Mouse (Mus musculus) T-cell, adult 2 months (primary cell): ENCODE results near the gene Pecr.
"Not testable (repeated sequence)": the region's sequence is repeated elsewhere in the genome, so short reads cannot be mapped to it uniquely, and the experiment has no call there.

Experiments
- DNase-seq: peaks from one replicate; pipeline ENCODE4 v3.0.0; 2022; ENCODE audit warnings: low spot score

Gene Pecr

GRCm38 (mm10) chr1:72287893-72288292 lies 3.8 kb upstream of the Pecr start:
- no peak for DNase-seq

- DNase-seq, result no peak
These were observed 2.8 kb upstream of the Pecr start for GRCm38 (mm10) chr1:72286904-72287303.

DNA sequence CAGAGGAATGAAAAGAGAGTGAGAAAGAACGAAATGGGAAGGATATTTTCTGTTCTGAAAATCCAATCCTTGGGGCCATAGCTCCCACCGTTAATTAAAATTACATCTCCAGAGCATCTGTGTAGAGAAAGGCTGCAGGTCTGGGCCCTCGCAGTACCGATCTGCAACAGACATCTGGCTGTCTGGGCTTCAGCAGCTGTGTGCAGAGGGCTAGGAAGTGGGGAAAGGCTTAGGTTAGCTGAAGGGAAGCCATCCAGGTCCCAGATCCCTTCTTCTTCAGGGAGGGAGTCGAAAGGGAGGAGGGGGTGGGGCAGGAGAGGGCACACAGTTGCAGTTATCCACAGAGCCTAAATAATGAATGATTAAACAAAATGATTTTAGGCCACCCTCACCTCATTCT lies 425 bp upstream of the Pecr start:
- DNase-seq, result no peak

DNA sequence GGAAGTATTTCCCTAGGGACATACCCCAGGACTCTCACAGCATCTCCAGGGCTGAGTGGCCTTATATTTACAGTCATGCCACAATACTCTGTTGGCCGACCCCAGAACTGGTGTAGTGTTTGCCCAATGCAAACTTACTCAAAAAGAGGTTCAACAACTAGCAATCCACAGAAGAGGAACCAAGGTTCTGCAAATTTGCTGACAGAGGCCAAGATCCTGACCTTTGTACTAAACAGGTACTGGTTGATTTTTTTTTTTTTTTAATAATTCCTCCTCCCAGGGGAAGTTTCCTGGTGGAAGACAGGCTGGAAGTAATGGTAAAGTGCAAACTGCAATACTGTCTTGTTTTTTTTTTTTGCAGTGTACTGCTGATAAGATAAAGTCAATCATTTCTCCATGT lies 1.5 kb downstream of the Pecr start:
- DNase-seq, result no peak

- DNase-seq, result no peak
These were observed 6.0 kb downstream of the Pecr start for GRCm38 (mm10) chr1:72278085-72278484.

DNA sequence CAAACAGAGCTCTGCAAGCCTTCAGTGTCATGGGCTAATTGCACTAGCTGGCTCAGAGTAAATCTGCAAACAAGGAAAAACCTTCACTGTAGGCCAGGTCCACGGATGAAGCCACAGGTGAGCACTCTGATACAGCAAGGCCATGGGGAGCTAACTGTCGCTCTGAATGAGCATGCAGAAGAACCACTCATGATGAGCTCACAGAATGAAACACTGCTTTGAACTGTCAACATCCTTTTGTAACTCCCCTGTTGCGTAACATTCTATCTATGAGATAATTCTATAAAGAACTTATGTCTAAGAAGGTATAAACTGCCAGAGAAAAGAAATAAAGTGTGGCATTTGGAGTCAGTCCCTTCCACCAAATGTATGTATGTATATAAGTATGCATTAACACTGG lies 21.0 kb downstream of the Pecr start:
- no peak for DNase-seq

DNA sequence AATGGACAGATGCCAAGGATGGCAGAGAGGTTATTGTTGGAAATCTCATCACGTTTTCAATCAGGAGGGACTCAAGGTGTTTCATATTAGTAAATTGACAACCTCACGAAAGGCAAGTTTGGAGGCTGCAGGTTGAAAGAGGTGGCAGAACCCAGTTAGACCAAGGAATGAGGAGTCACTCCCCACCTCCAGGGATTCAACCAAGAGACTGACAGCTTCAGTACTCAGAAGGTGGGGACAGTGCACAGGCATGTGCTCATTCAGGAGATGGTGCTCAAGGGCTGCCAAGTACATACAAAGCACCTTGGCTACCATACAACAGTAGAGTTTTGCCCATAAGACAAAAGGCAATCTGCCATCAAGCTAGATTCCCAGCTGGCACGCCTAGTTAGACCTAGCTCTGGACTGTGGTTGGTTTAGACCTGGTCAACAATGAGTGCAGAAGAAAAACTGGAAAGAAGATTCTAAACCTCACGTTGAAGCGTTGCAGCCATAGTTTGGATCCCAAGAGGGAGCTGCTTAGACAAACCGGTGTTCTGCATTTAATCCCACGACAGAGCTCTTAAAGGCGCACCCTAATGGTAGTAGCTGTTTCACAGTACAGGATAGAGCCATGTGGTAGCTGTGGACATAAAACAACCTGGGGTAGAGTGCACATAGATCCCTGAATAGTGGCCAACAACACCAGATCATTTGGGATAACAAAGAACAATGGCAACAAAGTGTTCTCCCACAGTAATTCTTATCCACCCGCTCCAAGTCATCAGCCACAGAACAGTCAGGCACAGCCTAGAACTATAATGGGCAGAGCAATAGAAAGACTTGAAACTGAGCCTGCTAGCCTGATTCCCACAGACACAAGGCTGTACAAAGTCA lies 27.5 kb downstream of the Pecr start:
- DNase-seq, result no peak

DNA sequence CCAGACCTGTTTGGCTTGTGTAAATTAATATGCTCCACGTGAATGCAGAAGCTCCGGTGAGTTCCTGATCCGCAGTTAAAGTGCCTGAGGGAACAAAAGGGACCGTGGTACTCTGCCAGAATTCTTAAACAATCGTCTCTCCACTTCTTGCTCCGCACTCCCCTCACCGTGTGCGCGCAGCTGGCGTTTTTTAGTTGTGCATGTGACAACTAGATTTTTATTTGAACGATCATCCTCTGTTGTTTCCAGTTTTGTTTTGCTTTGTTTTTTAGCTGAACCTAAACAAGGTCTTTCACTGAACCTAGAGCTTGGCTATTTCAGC lies 28.3 kb downstream of the Pecr start:
- DNase-seq, result no peak

DNA sequence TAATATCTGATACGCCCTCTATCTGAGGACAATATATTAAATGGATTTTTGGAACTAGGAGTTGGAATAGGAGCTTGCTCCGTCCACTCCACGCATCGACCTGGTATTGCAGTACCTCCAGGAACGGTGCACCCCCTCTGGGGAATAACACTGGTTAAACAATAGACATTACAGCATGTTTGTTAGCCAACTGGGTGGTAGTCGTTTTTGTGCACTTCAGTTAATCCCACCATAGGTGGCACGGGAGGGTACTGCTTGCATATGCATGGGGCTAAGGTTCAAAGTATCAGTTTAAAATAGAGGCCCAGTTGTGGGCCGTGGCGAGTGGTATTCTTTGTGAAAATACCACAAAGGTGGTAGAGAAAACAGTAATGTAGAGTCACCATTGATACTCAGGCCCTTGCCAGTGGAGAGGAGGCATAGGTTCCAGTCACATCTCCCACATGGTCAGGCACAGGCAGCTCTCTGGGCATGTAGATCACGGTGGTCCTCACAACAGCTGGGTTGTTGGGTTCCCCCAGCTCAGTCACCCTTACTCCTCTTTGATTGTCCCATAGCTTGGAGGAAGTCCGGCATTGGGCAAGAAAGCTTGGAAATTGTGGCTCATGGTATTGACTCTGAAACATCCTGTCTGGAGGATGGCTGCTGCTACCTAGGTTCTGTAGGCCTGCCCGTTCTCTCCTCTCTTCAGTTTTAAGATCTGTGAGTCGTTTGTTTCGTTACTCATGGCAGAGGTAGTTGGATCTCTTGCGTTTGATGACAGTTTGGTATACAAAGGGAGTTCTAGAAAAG lies 28.9 kb downstream of the Pecr start:
- DNase-seq, result peak; percentile 59

GRCm38 (mm10) chr1:72254545-72255061 lies 29.5 kb downstream of the Pecr start:
- DNase-seq, result peak; percentile 74

GRCm38 (mm10) chr1:72253881-72254491 lies 30.1 kb downstream of the Pecr start:
- DNase-seq, result no peak

DNA sequence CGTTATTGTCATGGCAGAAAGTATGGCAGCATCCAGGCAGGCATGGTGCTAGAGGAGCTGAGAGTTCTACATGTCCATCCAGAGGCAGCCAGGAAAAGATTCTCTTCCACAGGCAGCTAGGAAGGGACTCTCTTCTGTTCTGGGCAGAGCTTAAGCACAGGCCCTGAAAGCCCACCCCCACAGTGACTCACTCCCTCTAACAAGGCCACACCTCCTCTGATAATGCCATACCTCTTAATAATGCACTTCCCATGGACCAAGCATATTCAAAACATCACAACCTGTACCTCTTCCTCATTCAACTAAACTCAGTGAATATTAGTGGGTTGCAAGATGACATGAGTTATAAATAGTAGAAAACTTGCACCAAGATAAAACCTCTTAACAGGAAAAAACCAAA lies 32.3 kb downstream of the Pecr start:
- DNase-seq, result no peak

GRCm38 (mm10) chr1:72248226-72248737 lies 35.8 kb downstream of the Pecr start:
- not testable (repeated sequence) for DNase-seq

- DNase-seq, result no peak
These were observed 39.6 kb downstream of the Pecr start for GRCm38 (mm10) chr1:72244317-72245036.

DNA sequence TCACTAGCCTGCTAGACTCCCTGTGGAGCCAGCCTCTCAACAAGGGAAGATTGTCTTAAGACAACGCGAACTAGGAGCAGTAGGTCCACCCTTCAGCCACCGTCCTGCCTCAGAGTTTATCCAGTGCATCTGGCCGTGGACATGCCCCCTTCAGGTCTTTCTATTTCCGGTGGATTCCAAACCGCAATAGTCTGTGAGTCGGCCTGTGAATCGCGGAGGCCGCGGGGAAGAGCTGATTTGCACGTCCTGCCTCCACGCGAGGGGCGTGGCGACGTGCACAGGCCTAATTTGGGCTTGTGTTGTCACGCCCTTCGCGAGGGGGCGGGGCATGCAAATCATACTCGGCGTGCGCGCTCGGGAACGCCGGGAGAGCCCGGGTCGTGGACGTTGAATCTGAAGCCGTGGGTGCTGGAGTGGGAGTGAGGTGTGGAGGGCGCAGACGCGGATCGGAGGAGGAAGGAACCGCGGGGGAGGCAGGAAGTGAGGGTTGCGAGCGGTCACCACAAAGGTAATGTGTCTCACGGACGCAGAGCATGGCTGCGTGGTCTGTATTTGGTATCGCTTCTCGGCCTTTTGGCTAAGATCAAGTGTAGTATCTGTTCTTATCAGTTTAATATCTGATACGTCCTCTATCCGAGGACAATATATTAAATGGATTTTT lies 40.3 kb downstream of the Pecr start:
- DNase-seq, result peak; percentile 93

GRCm38 (mm10) chr1:72242581-72243143 lies 41.5 kb downstream of the Pecr start:
- no peak for DNase-seq

- DNase-seq, result not testable (repeated sequence)
These were observed 45.0 kb downstream of the Pecr start for GRCm38 (mm10) chr1:72239113-72239512.

- DNase-seq, result no peak
These were observed 46.0 kb downstream of the Pecr start for GRCm38 (mm10) chr1:72238016-72238580.

DNA sequence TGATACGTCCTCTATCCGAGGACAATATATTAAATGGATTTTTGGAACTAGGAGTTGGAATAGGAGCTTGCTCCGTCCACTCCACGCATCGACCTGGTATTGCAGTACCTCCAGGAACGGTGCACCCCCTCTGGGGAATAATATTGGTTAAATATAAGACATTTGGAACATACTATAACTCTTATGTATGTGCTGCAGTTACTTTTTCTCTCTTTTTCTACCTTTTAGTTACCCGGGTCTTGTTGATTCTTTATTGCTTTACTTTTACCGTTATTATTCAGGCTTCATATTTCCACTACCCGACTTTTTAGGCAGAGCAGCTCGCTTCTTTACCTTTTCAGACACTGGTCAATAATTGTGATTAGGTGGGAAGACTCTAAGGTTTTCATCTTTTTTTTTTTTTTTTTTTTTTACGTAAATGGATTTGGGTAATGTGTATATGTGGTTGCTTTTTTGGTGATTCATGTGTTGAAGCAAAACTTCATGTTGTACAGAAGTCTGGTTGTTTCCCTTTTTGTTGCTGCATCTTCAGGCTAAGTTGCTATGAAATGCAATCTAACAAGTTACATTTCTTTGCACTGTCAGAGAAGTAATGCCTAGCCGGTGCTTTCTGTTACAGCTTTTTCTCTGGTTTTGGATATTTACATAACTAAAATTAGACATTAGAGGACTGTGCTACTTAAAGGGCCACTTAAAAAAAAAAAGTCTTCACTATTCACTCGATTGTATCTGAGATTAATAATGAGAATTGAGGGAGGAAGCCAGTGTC lies 46.9 kb downstream of the Pecr start:
- DNase-seq, result peak; percentile 40
